In the genomic region with DNA sequence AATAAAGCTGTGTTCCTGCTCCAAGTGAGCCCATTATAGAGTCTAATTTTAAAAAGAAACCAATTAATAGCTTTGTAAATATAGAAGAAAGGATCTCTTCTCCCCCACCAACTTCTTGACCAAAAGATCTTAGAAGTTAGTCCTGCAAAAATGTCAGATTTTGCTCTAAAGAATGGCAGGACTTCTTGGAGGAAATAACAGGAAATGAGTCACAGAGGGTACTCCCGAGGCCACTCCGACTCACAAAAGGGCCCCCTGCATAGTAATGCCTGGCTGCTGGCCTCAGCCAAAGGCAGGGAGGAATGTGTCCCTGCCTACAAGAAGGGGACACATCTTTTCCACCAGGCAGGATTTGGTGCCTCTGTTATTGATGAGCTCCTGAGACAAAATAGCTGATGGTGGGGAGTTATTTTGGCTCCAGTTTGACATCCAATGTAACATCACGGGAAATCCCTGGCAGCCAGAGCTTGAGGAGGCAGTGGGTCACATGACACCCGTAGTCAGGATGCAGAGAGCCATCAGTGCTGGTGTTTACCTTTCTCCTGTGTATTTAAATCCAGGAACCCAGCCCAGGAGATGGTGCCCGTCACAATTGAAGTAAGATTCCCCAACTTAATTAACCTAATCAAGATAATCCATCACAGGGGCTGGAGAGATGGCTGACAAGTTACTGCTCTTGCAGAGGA, we compare ENCODE assay signal across 28 mouse cellular contexts. TPM values are rescaled to one million over a fixed set of nuclear protein-coding genes. Genes with fewer than 3 reads are reported as not detected.
DNase-seq lines count a peak whose midpoint lies in the region; TF ChIP-seq lines count a peak whose summit lies in the region.
"Had no signal": no experiment of that assay in that cellular context is flagged by ENCODE, and none has a peak within 500 bp of the region (broad histone marks: within the 10 kb centered on the region; RNA-seq: fewer than 3 reads in every experiment).

No protein-coding gene starts in this region.

- peaks cover 3% of the 10 kb centered on the region for H3K27me3 ChIP-seq in myocyte (ENCODE audit: control insufficient read depth, insufficient read depth, insufficient read length)
- H3K27me3 ChIP-seq: forebrain, embryonic 13.5 days had no signal

- no peak for TF ChIP-seq POLR2A in bone marrow macrophage, adult 2 months (IDR thresholded peaks at IDR 0.05; ENCODE audit: borderline replicate concordance, low read depth, low read length)
- TF ChIP-seq POLR2A in myocyte (IDR thresholded peaks at IDR 0.05; ENCODE audit: insufficient read length, low read depth), result no peak

- TF ChIP-seq CTCF in bone marrow macrophage, adult 2 months (IDR thresholded peaks at IDR 0.05; ENCODE audit: low read depth, low read length), result no peak

- H3K4me2 ChIP-seq in myocyte (ENCODE audit: low read depth), result peak overlapping the region; percentile 21
- H3K4me2 ChIP-seq: forebrain, embryonic 13.5 days; heart, embryonic 13.5 days; hindbrain, embryonic 14.5 days had no signal

- no peak overlapping the region for H3ac ChIP-seq in myocyte (ENCODE audit: control insufficient read depth, insufficient read length)

- no peaks in the 10 kb centered on the region for H3K36me3 ChIP-seq in myocyte (ENCODE audit: control insufficient read depth, insufficient read depth)
- H3K36me3 ChIP-seq: forebrain, embryonic 10.5 days; heart, embryonic 10.5 days; heart, embryonic 13.5 days had no signal

- H3K27ac ChIP-seq in bone marrow macrophage, adult 2 months (ENCODE audit: insufficient read depth, low read depth, low read length), result peak overlapping the region; percentile 18
- H3K27ac ChIP-seq: forebrain, embryonic 10.5 days; forebrain, embryonic 13.5 days; heart, adult 2 months; heart, embryonic 10.5 days; heart, embryonic 13.5 days; hindbrain, embryonic 14.5 days; hindbrain, postnatal 0 days had no signal

- H3K4me3 ChIP-seq in bone marrow macrophage, adult 2 months (ENCODE audit: insufficient read depth, low read length), result no peak overlapping the region
- no peak overlapping the region for H3K4me3 ChIP-seq in myocyte
- H3K4me3 ChIP-seq: forebrain, embryonic 10.5 days; forebrain, embryonic 13.5 days; heart, adult 2 months; heart, embryonic 10.5 days; heart, embryonic 13.5 days had no signal

- peaks cover 66% of the 10 kb centered on the region for H3K4me1 ChIP-seq in bone marrow macrophage, adult 2 months (ENCODE audit: control insufficient read depth, insufficient read depth, low read length)
- H3K4me1 ChIP-seq: forebrain, embryonic 10.5 days; forebrain, embryonic 13.5 days; heart, embryonic 10.5 days had no signal

- no peaks in the 10 kb centered on the region for H3K79me2 ChIP-seq in myocyte (ENCODE audit: control insufficient read depth, insufficient read depth)

- DNase-seq in 3T3-L1 (ENCODE audit: low read depth, low spot score), result peak; percentile 68
- peak; percentile 9 for DNase-seq in Muller cell, postnatal 12 days (ENCODE audit: inconsistent ontology term)
- no peak for DNase-seq in c-Kit-positive CD71-positive TER-119-positive erythroid progenitor cells, embryonic 14.5 days (ENCODE audit: low spot score)
- DNase-seq in layer of hippocampus, adult 9-10 months (ENCODE audit: low spot score), result no peak
- DNase-seq in right cerebral cortex, postnatal 4 days, result no peak
- DNase-seq: adrenal gland, adult 2 months; adrenal gland, postnatal 14 days; B cell, adult 2 months; cerebellum, adult 11 months; cerebellum, adult 8-10 months; cerebellum, postnatal 10 days; forebrain, postnatal 0 days; gastrocnemius, postnatal 25 days; heart, adult 2 months; heart, postnatal 14 days; heart, postnatal 4 days; kidney, adult 2 months had no signal

TF ChIP-seq in myocyte, 11 proteins besides CTCF, POLR2A, EP300 and RAD21:
- no peak for TF ChIP-seq MYOG (IDR thresholded peaks at IDR 0.05; ENCODE audit: control insufficient read depth in 1 of 3, insufficient read depth in 1 of 3, insufficient read length in 2 of 3, low read depth in 2 of 3)
- TF ChIP-seq SRF (IDR thresholded peaks at IDR 0.05; ENCODE audit: control insufficient read depth, insufficient read length, low read depth), result no peak
- TF ChIP-seq E2F4 (IDR thresholded peaks at IDR 0.05; ENCODE audit: insufficient read depth), result no peak
- TF ChIP-seq POLR2AphosphoS2 (IDR thresholded peaks at IDR 0.05; ENCODE audit: insufficient read length, low read depth), result no peak
- no peak for TF ChIP-seq MAX (IDR thresholded peaks at IDR 0.05; ENCODE audit: low read depth)
- no peak for TF ChIP-seq TCF12 (IDR thresholded peaks at IDR 0.05; ENCODE audit: insufficient read depth, poor library complexity, severe bottlenecking)
- TF ChIP-seq USF1 (IDR thresholded peaks at IDR 0.05; ENCODE audit: low read depth), result peak; percentile 65
TF ChIP-seq in myocyte: peak in this region for 1.

RNA-seq across cellular contexts. Expression of a gene that starts 22.1 kb away (rescaled TPM):
- polyA plus RNA-seq in bone marrow macrophage, adult 2 months (2012; ENCODE audit: insufficient read depth, insufficient read length, missing spikeins), result not detected in 2 replicates
- polyA plus RNA-seq in myocyte (2012; fragmentation: generic; extraction: Trizol), result 1.6 TPM
- polyA plus RNA-seq: adrenal gland, adult 2 months; CD4-positive, CD25-positive, alpha-beta regulatory T cell, adult 4 months; forebrain, embryonic 10.5 days; forebrain, embryonic 13.5 days; hindbrain, embryonic 14.5 days; hindbrain, postnatal 0 days; intestine, embryonic 14.5 days; intestine, postnatal 0 days; kidney, adult 2 months had no signal

Comparison
In these comparisons a context has a peak if more than half of its experiments do, and no peak if none do; other contexts are left out.
1. DNase-seq: peak in 3T3-L1 (single experiment) and Muller cell, postnatal 12 days (single experiment); none in c-Kit-positive CD71-positive TER-119-positive erythroid progenitor cells, embryonic 14.5 days (single experiment), layer of hippocampus, adult 9-10 months (single experiment) and right cerebral cortex, postnatal 4 days (single experiment).